Mouse (Mus musculus): ENCODE results near the gene Ralgapa2. TPM values are rescaled to one million over a fixed set of nuclear protein-coding genes. Genes with fewer than 3 reads are reported as not detected.
A peak's percentile ranks its signal among the peaks of the same experiment; 100 is the strongest.

Ralgapa2 gene
- polyA plus RNA-seq, 1 experiment from 2014 or later, result 7.4 TPM

DNA sequence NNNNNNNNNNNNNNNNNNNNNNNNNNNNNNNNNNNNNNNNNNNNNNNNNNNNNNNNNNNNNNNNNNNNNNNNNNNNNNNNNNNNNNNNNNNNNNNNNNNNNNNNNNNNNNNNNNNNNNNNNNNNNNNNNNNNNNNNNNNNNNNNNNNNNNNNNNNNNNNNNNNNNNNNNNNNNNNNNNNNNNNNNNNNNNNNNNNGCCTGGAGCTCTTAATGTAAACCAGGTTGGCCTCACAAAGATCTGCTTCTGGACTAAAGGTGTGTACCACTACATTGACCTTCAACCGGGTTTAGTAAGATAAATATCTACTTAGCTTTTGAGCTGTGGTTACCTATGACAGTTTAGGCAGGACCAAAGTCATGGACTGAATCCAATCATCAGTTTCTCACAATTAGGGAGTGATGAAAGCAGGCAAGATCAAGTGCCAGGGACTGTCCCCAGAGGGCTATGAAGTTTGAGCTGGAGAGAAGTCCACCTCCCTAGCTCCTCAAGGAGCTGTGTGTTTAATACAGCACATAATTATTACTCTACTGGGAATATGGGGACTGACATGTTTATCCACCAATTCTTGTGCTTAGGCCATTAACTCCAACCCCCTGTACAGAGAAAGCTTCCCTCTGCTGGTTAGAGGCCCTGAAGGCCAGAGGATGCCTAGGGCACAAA is 32.1 kb upstream of the Ralgapa2 start:
- Histone ChIP-seq H3K9me3 (ENCODE audit: control insufficient read depth, low read length) (peaks cover 5% of the 10 kb centered on the region; the same call in 1 of the 2 replicates), H3K4me1 (ENCODE audit: control insufficient read depth, insufficient read depth, low read length) (no peaks in the 10 kb centered on the region), H3K27me3 (ENCODE audit: control insufficient read depth, insufficient read depth, low read length) (no peaks in the 10 kb centered on the region), H3K4me3 (ENCODE audit: low read depth, low read length) (no peak overlapping the region), H3K27ac (replicated peaks; ENCODE audit: low read depth, low read length) (no peak overlapping the region), H3K9ac (ENCODE audit: low read length) (no peak overlapping the region), H3K36me3 (ENCODE audit: control insufficient read depth, insufficient read depth, low read length) (no peaks in the 10 kb centered on the region), H3K4me2 (ENCODE audit: low read depth, severe bottlenecking) (no peak overlapping the region)
- DNase-seq (ENCODE audit: low spot score), result no peak
- whole genome bisulfite sequencing, result 41% methylated on average over 1 of the region's 1 CpGs
- ATAC-seq (ENCODE audit: insufficient number of reproducible peaks, low FRiP score, low TSS enrichment, low read depth), result 0 out of 2 replicates have a peak, but pooled peaks have one; percentile 33

DNA sequence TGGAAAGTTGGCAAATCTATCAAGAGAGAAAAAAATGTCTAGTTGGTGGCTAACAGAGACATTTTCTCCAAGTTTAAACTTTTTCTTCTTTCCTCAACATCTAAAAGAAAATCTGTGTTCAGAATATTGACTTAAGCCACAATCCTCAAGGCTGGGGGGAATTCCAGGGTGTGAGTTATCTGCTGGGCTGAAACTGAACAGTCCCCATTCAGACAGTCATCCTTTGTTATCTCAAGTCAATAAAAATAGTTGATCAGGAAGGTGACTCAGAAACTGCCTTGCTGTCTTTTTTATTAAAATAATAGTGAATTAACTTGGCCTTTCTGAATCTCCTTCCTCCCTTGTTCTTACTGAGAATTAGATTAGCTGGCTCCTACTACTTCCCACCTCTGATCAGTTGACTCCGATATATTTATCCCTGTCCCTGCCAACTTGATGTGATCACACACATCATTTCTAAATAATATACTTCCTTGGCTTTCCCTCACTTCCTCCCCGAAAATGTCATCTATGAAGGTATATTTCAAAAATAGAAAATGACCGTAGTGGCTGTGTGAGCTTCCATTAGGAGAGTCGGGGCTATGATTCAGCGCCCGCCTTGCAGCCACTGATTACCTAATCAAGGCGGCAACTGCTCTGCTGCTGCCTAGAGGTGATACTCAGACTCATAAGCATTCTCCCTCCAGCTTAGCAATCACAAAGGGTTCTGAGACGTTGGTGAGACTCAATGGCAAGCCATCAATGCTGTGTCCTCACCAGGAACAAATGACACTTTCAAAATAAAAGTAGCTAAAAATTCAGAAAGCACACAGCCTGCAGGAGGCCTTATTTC is 21.2 kb upstream of the Ralgapa2 start:
- Histone ChIP-seq H3K27ac (replicated peaks; ENCODE audit: low read depth, low read length) (no peak overlapping the region), H3K9me3 (ENCODE audit: control insufficient read depth, low read length) (no peaks in the 10 kb centered on the region), H3K27me3 (ENCODE audit: control insufficient read depth, insufficient read depth, low read length) (no peaks in the 10 kb centered on the region), H3K4me1 (ENCODE audit: control insufficient read depth, insufficient read depth, low read length) (no peaks in the 10 kb centered on the region), H3K36me3 (ENCODE audit: control insufficient read depth, insufficient read depth, low read length) (no peaks in the 10 kb centered on the region), H3K9ac (ENCODE audit: low read length) (no peak overlapping the region), H3K4me2 (ENCODE audit: low read depth, severe bottlenecking) (no peak overlapping the region), H3K4me3 (ENCODE audit: low read depth, low read length) (no peak overlapping the region)
- no peak for ATAC-seq (ENCODE audit: insufficient number of reproducible peaks, low FRiP score, low TSS enrichment, low read depth)
- no peak for DNase-seq (ENCODE audit: low spot score)
- 71% methylated on average over 8 of the region's 8 CpGs for WGBS

DNA sequence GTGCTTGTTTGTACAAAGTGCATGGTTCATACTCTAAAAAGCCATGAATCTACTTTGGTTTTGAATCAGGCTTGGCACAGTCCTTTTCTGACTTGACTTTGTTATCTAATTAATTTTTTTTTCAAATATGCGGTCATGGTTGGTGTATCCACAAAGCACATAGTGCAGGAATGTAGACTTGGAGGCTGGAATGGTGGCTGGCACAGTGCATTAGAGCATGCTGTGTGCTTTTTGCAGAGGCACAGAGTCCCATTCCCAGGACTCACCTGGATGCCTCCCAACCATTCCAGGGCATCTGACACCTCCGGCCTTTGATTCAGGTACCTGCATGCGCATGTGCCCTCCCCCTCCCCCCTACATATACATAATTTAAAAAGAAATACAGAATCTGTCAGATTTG is 20.3 kb upstream of the Ralgapa2 start:
- DNase-seq (ENCODE audit: low spot score) (no peak), ATAC-seq (ENCODE audit: insufficient number of reproducible peaks, low FRiP score, low TSS enrichment, low read depth) (no peak)
- Histone ChIP-seq H3K4me3 (ENCODE audit: low read depth, low read length) (no peak overlapping the region), H3K27ac (replicated peaks; ENCODE audit: low read depth, low read length) (no peak overlapping the region), H3K9me3 (ENCODE audit: control insufficient read depth, low read length) (no peaks in the 10 kb centered on the region), H3K27me3 (ENCODE audit: control insufficient read depth, insufficient read depth, low read length) (no peaks in the 10 kb centered on the region), H3K4me2 (ENCODE audit: low read depth, severe bottlenecking) (no peak overlapping the region), H3K36me3 (ENCODE audit: control insufficient read depth, insufficient read depth, low read length) (no peaks in the 10 kb centered on the region), H3K9ac (ENCODE audit: low read length) (no peak overlapping the region), H3K4me1 (ENCODE audit: control insufficient read depth, insufficient read depth, low read length) (no peaks in the 10 kb centered on the region)
- 94% methylated on average over 3 of the region's 3 CpGs for WGBS

DNA sequence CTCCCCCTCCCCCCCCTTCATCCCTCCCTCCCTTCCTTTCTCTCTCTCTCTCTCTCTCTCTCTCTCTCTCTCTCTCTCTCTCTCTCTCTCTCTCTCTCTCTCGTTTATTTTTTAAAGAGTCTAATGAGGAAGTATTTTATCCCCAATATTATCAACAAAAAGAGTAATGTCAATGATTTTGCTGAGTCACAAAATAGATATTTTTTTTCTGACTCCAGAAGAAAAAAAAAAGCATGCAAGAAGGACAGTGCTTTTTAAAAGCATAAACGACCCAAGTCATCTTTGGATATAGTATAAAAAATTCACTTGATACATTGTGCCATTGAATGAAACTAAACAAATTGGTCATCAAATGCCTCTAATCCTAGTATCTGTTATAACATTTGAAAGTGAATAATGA is 13.3 kb upstream of the Ralgapa2 start:
- Histone ChIP-seq H3K9me3 (ENCODE audit: control insufficient read depth, low read length) (no peaks in the 10 kb centered on the region), H3K4me1 (ENCODE audit: control insufficient read depth, insufficient read depth, low read length) (no peaks in the 10 kb centered on the region), H3K4me2 (ENCODE audit: low read depth, severe bottlenecking) (no peak overlapping the region), H3K4me3 (ENCODE audit: low read depth, low read length) (no peak overlapping the region), H3K9ac (ENCODE audit: low read length) (no peak overlapping the region), H3K27ac (replicated peaks; ENCODE audit: low read depth, low read length) (no peak overlapping the region), H3K36me3 (ENCODE audit: control insufficient read depth, insufficient read depth, low read length) (no peaks in the 10 kb centered on the region), H3K27me3 (ENCODE audit: control insufficient read depth, insufficient read depth, low read length) (no peaks in the 10 kb centered on the region)
- DNase-seq (ENCODE audit: low spot score) (no peak), ATAC-seq (ENCODE audit: insufficient number of reproducible peaks, low FRiP score, low TSS enrichment, low read depth) (no peak)
- 63% methylated on average over 2 of the region's 2 CpGs for WGBS

DNA sequence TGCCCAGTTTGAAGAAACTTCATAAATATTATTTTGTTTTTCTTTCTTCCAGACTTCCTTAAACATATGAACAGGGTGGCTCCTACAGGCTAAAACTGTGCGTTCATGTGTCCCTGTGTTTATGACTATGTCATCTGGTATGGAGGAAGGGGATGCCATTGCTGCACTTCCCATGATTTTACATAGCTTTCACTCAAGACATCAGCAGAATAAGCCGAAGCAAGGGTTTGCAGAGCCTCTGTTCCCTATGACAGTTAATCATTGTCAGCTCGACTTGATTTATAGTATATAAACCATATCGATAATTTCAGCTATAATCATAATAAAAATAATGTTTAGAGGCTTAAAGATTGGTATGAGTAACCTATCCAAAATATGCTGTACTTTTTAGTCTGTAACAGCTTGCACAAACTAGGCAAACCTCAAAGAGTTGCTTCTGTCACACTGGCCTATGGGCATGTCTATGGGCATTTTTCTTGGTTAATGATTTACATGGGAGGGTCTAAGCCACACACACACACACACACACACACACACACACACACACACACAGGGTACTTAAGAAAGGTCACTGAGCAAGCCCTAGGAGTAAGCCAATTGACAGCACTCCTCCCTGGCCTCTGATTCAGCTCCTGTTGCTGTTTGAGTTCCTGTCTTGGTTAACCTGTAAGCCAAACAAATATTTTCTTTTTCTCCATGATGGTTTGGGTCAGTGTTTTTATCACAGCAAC is 12.7 kb upstream of the Ralgapa2 start:
- Histone ChIP-seq H3K27ac (replicated peaks; ENCODE audit: low read depth, low read length) (no peak overlapping the region), H3K36me3 (ENCODE audit: control insufficient read depth, insufficient read depth, low read length) (no peaks in the 10 kb centered on the region), H3K9ac (ENCODE audit: low read length) (no peak overlapping the region), H3K9me3 (ENCODE audit: control insufficient read depth, low read length) (no peaks in the 10 kb centered on the region), H3K27me3 (ENCODE audit: control insufficient read depth, insufficient read depth, low read length) (no peaks in the 10 kb centered on the region), H3K4me2 (ENCODE audit: low read depth, severe bottlenecking) (no peak overlapping the region), H3K4me1 (ENCODE audit: control insufficient read depth, insufficient read depth, low read length) (no peaks in the 10 kb centered on the region), H3K4me3 (ENCODE audit: low read depth, low read length) (no peak overlapping the region)
- 88% methylated on average over 4 of the region's 4 CpGs for WGBS
- ATAC-seq (ENCODE audit: insufficient number of reproducible peaks, low FRiP score, low TSS enrichment, low read depth) (no peak), DNase-seq (ENCODE audit: low spot score) (no peak)

DNA sequence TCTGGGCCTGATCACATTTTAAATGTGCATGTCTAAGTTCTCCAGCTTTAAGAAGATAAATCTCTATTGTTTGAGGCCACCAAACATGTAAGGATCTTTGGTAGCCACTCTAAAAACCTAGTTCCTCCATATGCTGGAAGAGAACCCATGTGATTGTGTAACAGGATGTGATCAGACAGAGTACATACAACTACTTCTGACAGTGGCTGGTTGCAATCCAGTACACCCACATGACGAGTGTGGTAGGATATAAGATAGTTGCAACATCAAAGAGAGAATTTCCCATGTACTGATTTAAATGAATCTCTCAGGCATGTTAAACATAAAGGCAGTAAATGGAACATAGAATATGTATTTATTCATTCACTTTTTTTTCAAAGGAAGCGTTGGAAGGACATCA is 4.8 kb upstream of the Ralgapa2 start:
- H3K9ac ChIP-seq (ENCODE audit: low read length), result no peak overlapping the region
- no peak for ATAC-seq (ENCODE audit: insufficient number of reproducible peaks, low FRiP score, low TSS enrichment, low read depth)
- no peaks in the 10 kb centered on the region for H3K27me3 ChIP-seq (ENCODE audit: control insufficient read depth, insufficient read depth, low read length)
- H3K27ac ChIP-seq (replicated peaks; ENCODE audit: low read depth, low read length), result no peak overlapping the region
- H3K4me3 ChIP-seq (ENCODE audit: low read depth, low read length), result no peak overlapping the region
- no peaks in the 10 kb centered on the region for H3K9me3 ChIP-seq (ENCODE audit: control insufficient read depth, low read length)
- no peaks in the 10 kb centered on the region for H3K36me3 ChIP-seq (ENCODE audit: control insufficient read depth, insufficient read depth, low read length)
- whole genome bisulfite sequencing, result 85% methylated on average over 2 of the region's 2 CpGs
- H3K4me1 ChIP-seq (ENCODE audit: control insufficient read depth, insufficient read depth, low read length), result no peaks in the 10 kb centered on the region
- DNase-seq (ENCODE audit: low spot score), result no peak
- H3K4me2 ChIP-seq (ENCODE audit: low read depth, severe bottlenecking), result no peak overlapping the region

DNA sequence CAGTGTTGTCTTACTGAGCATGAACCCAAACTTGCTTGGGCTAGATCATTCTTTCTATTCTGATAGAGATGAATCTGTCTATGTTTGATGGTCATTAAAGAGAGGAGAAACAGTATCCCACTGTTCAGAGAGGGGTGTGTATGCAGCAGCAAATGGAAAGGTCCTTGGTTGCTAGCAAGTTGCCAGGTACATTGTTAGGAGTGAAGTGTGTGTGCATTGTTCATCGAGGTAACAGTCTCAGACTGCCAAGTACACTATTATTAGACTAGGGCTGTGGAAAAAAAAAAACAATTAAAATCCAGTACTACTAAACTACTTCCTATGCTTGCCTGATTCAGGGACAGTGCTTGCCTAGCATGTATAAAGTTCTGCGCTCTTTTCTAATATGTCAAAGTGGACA is 2.9 kb upstream of the Ralgapa2 start:
- Histone ChIP-seq H3K27me3 (ENCODE audit: control insufficient read depth, insufficient read depth, low read length) (no peaks in the 10 kb centered on the region), H3K36me3 (ENCODE audit: control insufficient read depth, insufficient read depth, low read length) (no peaks in the 10 kb centered on the region), H3K4me2 (ENCODE audit: low read depth, severe bottlenecking) (no peak overlapping the region), H3K9me3 (ENCODE audit: control insufficient read depth, low read length) (no peaks in the 10 kb centered on the region), H3K4me1 (ENCODE audit: control insufficient read depth, insufficient read depth, low read length) (peaks cover 4% of the 10 kb centered on the region; the same call in 1 of the 2 replicates), H3K27ac (replicated peaks; ENCODE audit: low read depth, low read length) (no peak overlapping the region), H3K4me3 (ENCODE audit: low read depth, low read length) (no peak overlapping the region), H3K9ac (ENCODE audit: low read length) (no peak overlapping the region)
- ATAC-seq (ENCODE audit: insufficient number of reproducible peaks, low FRiP score, low TSS enrichment, low read depth) (no peak), DNase-seq (ENCODE audit: low spot score) (no peak)
- WGBS, result 85% methylated on average over 2 of the region's 2 CpGs

DNA sequence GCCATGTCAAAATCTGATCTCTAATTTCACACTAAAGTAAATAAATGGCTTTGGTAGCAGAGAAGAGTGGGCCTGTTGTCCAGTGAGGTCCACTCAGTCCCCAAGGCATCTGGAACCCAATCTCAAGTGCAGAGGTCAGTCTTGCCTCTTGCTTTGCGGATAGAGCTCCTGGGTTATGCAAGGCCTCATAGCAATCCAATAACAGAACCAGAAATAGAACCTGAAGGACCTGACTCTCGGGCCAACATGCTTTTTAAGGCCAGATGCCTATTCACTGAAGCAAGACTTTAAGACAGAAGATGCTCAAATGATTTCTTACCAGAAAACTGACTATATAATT is 407 bp upstream of the Ralgapa2 start:
- ATAC-seq (ENCODE audit: insufficient number of reproducible peaks, low FRiP score, low TSS enrichment, low read depth) (peak; percentile 11; the same call in 1 of the 2 replicates), DNase-seq (ENCODE audit: low spot score) (peak; percentile 30)
- no peak overlapping the region for H3K27ac ChIP-seq (replicated peaks; ENCODE audit: low read depth, low read length)
- H3K9ac ChIP-seq (ENCODE audit: low read length), result no peak overlapping the region
- no peak overlapping the region for H3K4me2 ChIP-seq (ENCODE audit: low read depth, severe bottlenecking)
- WGBS, result 80% methylated on average over 2 of the region's 2 CpGs
- H3K9me3 ChIP-seq (ENCODE audit: control insufficient read depth, low read length), result no peaks in the 10 kb centered on the region
- no peaks in the 10 kb centered on the region for H3K27me3 ChIP-seq (ENCODE audit: control insufficient read depth, insufficient read depth, low read length)
- no peaks in the 10 kb centered on the region for H3K36me3 ChIP-seq (ENCODE audit: control insufficient read depth, insufficient read depth, low read length)
- H3K4me3 ChIP-seq (ENCODE audit: low read depth, low read length), result no peak overlapping the region
- peaks cover 4% of the 10 kb centered on the region; the same call in 1 of the 2 replicates for H3K4me1 ChIP-seq (ENCODE audit: control insufficient read depth, insufficient read depth, low read length)
